Mouse (Mus musculus): Measurements from ENCODE around the gene Crip2.
A peak's percentile ranks its signal among the peaks of the same experiment; 100 is the strongest.

Crip2 gene

GRCm38 (mm10) chr12:113139908-113140615 is at the start of gene Crip2:
Gene Crip2 (plus strand): TSS chr12:113140236.
- DNase-seq (ENCODE audit: low spot score): peak; percentile 89

GRCm38 (mm10) chr12:113097040-113097439 is 43.0 kb upstream of the Crip2 start:
- DNase-seq (ENCODE audit: low spot score): no peak

GRCm38 (mm10) chr12:113097749-113098281 is 42.2 kb upstream of the Crip2 start, which contains the start of gene Mta1:
Gene Mta1 (plus strand): TSS chr12:113098278.
- peak; percentile 60 for DNase-seq (ENCODE audit: low spot score)

GRCm38 (mm10) chr12:113098530-113099151 is 41.4 kb upstream of the Crip2 start:
- DNase-seq (ENCODE audit: low spot score): peak; percentile 52

- no peak for DNase-seq (ENCODE audit: low spot score)
These were observed 40.4 kb upstream of the Crip2 start for GRCm38 (mm10) chr12:113099470-113100237.

- DNase-seq (ENCODE audit: low spot score): peak; percentile 32
These were observed 39.5 kb upstream of the Crip2 start for GRCm38 (mm10) chr12:113100448-113101076.

GRCm38 (mm10) chr12:113101251-113101960 is 38.6 kb upstream of the Crip2 start:
- no peak for DNase-seq (ENCODE audit: low spot score)

- no peak for DNase-seq (ENCODE audit: low spot score)
These were observed 37.6 kb upstream of the Crip2 start for GRCm38 (mm10) chr12:113102461-113102860.

GRCm38 (mm10) chr12:113103846-113104451 is 36.1 kb upstream of the Crip2 start:
- no peak for DNase-seq (ENCODE audit: low spot score)

- no peak for DNase-seq (ENCODE audit: low spot score)
These were observed 33.6 kb upstream of the Crip2 start for GRCm38 (mm10) chr12:113106386-113106785.

- no peak for DNase-seq (ENCODE audit: low spot score)
These were observed 32.5 kb upstream of the Crip2 start for GRCm38 (mm10) chr12:113107431-113108124.

- no peak for DNase-seq (ENCODE audit: low spot score)
These were observed 31.3 kb upstream of the Crip2 start for GRCm38 (mm10) chr12:113108528-113109283.

- DNase-seq (ENCODE audit: low spot score): no peak
These were observed 30.2 kb upstream of the Crip2 start for GRCm38 (mm10) chr12:113109801-113110200.

GRCm38 (mm10) chr12:113114141-113114540 is 25.9 kb upstream of the Crip2 start:
- no peak for DNase-seq (ENCODE audit: low spot score)

GRCm38 (mm10) chr12:113114856-113115538 is 25.0 kb upstream of the Crip2 start:
- DNase-seq (ENCODE audit: low spot score): no peak

- DNase-seq (ENCODE audit: low spot score): no peak
These were observed 20.3 kb upstream of the Crip2 start for GRCm38 (mm10) chr12:113119516-113120410.

- DNase-seq (ENCODE audit: low spot score): no peak
These were observed 15.3 kb upstream of the Crip2 start for GRCm38 (mm10) chr12:113124726-113125125.

GRCm38 (mm10) chr12:113130732-113131131 is 9.3 kb upstream of the Crip2 start:
- no peak for DNase-seq (ENCODE audit: low spot score)
